Mouse (Mus musculus) cerebellum, postnatal 14 days (tissue): Measurements from ENCODE around the gene Pxk.

Source experiments
- DNase-seq, 2 experiments: peaks; one replicate each; pipeline ENCODE4 v3.0.0; 2021; ENCODE audit warnings: mixed read lengths in 2 of 2

The Pxk gene

DNA sequence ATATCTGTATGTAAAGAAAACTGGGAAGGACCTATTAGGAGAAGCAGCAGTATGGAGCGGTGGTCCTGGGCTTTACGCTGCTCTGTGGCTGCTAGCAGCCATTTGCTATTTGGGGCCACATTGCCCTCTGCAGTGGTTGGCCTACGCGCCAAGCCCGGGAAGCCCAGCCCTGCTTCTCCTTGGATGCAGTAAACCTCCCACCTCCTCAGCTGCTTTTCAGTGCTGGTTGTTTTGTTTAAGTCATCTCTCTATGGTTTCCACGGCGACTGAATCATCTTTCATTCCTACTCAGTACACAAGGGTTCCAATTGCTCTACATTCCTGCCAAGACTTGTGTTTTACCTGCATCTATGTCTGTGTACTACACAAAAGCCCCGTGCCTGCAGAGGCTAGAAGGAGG, 50.8 kb downstream of the Pxk start:
- no peak for DNase-seq

DNA sequence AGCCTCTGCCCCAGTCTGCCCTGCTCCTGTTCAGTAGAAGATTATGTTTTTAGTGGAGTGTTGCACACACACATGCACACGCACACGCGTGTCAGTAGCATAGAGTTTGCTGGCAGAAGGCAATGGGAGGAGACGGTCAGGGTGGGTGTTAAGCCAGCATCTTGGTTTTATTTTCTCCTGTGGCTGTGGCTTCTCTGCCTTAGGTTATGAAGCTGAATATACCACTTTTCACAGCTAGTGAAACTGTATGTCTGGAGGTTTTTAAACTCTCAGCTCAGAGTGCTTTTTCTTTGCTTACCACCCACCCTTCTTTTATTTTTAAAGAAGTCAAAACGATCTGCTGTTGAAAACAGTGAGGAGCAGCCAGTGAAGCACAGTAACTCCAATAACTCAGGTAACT, 53.7 kb downstream of the Pxk start:
- no peak for DNase-seq

DNA sequence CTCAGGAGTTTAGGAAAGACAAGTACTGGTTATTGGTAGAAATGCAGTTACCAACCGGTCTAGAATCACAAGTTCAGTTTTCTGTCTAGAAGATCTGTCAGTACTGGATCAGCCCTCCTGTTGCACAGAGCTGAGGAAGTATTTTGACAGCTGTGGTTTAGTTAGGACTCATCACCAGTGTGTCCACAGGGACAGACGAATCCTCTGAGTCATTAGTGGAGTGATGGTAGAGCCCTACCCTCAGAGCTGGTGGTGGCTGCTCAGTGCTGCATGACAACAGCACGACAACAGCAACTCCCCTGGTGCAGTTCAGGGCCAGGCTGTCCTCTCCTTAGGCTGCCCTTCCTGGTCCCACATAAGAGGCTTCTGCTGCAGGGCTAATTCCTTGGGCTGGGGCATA, 56.1 kb downstream of the Pxk start:
- DNase-seq: no peak

GRCm38 (mm10) chr14:8156947-8157346, 58.9 kb downstream of the Pxk start:
- peak in 1 of 2 experiments; percentile 9 for DNase-seq

DNA sequence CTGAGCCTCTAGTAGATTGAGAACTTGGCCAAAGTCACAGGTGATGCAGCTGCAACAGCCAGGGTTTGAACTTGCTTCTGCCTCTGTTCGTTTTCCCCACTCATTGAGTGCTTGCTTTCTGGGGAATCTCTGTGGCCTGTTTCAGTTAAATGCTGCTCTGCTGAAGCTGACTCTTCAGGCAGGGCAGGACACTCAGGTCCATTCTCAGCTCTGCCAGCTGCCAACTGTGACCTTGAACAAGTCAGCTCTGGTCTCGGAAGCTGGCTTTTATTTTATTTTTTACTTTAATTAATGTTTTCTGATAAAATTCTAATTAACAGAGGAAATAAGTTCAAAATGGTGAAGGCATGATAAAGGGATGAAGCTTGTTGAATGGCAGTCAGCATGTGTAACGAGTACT, 60.7 kb downstream of the Pxk start:
- no peak for DNase-seq

- DNase-seq: no peak
These were observed 61.1 kb downstream of the Pxk start for GRCm38 (mm10) chr14:8159141-8159540.

GRCm38 (mm10) chr14:8161777-8162176, 63.8 kb downstream of the Pxk start:
- DNase-seq: peak in 1 of 2 experiments; percentile 43

- no peak for DNase-seq
These were observed 66.5 kb downstream of the Pxk start for GRCm38 (mm10) chr14:8164463-8164862.

- DNase-seq: peak; percentile 99 to 100
These were observed 74.7 kb downstream of the Pxk start, which contains the start of gene Pdhb for GRCm38 (mm10) chr14:8172507-8173410. Gene Pdhb, minus strand, starts transcription at chr14:8173025.

DNA sequence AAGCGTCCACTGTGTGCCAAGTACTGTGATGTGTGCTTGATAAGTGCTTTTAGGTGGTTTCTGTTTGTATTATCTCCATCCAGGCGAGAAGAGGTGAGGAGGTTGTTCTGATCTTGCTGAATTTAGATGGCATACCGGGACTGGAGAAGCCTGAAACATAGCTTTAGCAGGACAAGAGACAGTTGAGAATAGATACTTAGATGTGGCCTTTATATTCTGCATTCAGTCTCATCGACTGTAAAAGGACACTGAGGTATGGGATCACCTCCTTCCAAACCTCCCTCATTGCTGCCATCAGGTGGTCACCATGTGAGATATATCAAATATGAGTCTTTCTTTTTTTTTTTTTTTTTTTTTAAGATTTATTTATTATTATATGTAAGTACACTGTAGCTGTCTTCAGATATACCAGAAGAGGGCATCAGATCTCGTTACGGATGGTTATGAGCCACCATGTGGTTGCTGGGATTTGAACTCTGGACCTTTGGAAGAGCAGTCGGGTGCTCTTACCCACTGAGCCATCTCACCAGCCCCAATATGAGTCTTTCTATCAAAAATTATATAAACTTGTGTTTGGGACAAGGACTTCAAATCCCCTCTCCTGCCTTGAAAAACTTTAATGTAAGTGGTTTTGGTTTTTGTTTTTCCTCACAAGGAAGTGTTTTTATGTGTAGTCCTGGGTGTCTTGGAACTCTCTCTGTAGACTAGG, 75.7 kb downstream of the Pxk start:
- DNase-seq: peak; percentile 68 to 72

DNA sequence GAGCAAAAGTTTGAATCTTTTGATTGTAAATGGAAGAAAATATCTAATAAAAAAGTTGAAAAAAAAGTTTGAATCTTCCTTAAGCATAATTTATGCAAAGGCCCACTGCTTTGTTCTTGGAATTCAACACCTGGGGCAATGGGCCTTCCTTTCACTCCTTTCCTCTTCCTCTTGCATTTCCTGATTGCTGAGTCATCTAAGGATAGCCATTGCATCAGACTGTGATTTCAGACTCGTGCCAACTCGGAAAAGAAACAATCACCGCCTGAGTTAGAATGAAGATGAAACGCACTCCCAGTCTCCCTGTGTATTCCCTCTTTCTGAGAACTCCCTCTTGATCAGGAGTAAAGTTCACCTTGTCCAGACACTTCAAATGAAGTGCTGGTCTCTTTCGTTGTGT, 76.6 kb downstream of the Pxk start:
- no peak for DNase-seq

- no peak for DNase-seq
These were observed 78.2 kb downstream of the Pxk start for GRCm38 (mm10) chr14:8176251-8176650.

- DNase-seq: no peak
These were observed 82.5 kb downstream of the Pxk start for GRCm38 (mm10) chr14:8180371-8181035.

GRCm38 (mm10) chr14:8183330-8183729, 85.3 kb downstream of the Pxk start:
- no peak for DNase-seq

GRCm38 (mm10) chr14:8186278-8187045, 88.5 kb downstream of the Pxk start:
- no peak for DNase-seq

- no peak for DNase-seq
These were observed 92.5 kb downstream of the Pxk start for GRCm38 (mm10) chr14:8190556-8190955.

DNA sequence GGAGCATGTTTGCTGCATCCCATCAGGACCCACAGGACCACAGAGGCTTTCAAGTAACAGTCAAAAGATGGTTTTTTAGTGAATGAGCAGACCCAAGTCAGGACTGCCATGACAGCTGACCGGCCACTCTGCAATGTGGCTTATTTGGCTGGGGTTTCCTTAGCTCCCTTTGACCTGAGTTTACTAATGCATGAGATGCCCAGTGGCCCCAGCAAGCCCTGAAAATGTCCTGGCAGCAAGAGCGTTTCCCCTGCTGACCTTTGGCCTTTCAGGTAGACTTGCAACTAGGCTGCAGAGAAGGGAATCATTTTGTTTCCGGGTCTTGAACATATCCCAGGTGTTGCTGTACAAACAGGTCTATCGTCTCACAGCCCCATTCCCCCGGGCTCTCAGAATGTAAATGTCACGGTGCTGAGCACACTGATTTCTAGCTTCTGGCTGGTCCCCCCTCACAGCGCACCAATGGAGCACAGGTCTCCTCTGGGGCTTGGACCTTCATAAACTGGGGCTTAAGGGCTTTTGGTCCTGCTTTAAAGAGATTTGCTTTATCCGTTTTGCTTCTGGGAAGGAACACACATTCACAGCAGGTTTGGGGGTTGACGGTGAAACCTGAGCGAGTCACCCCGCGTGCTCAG, 93.4 kb downstream of the Pxk start:
- no peak for DNase-seq

GRCm38 (mm10) chr14:8192727-8193126, 94.7 kb downstream of the Pxk start:
- no peak for DNase-seq

DNA sequence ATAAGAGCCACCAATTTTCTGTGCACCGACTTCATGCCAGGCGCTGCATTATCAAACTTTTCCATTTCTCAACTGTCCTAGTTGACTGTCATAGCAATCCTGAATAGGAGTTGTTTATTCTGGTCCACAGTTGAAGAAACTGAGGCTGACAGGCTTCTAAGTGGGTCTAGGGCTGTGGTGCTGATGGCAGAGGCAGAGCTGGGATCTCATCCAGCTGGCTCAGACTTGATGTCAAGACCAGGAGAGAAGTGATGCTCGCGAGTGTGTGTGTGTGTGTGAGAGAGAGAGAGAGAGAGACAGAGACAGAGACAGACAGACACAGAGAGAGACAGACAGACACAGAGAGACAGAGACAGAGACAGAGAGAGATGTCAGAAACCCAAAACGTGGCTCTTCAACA, 102.8 kb downstream of the Pxk start:
- peak in 1 of 2 experiments; percentile 29 for DNase-seq

DNA sequence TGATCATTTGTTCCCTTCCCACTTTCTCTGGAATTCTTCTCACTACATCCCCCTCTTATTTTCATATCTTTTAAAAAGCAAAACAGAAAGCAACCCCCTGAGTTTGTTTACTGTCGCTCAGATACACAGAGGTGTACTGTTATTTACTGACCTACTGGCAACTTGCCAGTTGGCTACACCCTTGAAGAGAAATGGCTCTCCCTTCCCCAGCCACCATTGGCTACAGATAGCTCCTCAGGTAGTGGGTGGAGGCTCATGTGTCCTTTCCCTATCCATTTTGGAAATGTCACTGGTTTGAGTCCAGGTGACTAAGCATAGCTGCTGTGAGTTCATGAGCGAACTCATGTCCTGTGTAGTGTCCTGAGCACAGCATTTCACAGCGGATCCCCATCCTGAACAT, 103.7 kb downstream of the Pxk start:
- no peak for DNase-seq

DNA sequence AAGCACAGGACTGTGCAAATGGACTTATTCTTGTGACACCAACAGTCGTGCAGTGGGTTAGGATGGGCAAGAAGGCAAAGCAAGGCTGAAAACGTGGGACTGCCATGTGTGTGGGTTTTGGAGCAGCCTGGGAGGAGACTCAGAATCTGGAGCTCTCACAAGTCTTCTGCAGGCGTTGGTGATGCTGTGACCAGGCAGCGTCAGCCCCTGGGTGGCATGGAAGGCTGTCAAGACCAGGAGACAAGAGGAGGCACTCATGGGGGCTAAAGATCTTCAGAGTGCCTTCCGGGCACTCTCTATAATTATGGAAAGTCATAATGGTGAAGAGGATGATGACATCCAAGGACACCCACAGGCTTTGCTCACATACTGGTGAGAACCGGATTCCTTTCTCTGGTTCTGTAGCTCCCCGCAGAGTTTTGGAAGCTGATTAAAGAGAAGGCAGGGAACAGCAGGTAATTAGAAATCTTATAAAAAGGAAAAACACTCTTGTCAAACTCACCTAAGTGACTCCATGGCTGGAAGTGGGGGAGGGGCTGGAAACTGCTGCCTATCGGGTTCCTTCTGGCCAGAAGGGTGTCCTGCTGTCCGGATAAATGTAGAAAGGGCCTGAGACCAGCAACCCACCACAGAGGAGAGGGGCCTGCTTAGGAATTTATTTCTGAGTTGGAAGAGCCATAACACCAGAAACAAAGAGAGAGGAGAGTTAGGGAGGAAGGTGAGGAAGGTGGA, 108.3 kb downstream of the Pxk start:
- peak in 1 of 2 experiments; percentile 40 for DNase-seq
